Mouse (Mus musculus) cerebellum, adult 9-10 months (tissue): ENCODE measurements around the gene Snrnp48.

ENCODE experiments used
- DNase-seq: peaks from one replicate; pipeline ENCODE4 v3.0.0; 2022

The Snrnp48 gene

DNA sequence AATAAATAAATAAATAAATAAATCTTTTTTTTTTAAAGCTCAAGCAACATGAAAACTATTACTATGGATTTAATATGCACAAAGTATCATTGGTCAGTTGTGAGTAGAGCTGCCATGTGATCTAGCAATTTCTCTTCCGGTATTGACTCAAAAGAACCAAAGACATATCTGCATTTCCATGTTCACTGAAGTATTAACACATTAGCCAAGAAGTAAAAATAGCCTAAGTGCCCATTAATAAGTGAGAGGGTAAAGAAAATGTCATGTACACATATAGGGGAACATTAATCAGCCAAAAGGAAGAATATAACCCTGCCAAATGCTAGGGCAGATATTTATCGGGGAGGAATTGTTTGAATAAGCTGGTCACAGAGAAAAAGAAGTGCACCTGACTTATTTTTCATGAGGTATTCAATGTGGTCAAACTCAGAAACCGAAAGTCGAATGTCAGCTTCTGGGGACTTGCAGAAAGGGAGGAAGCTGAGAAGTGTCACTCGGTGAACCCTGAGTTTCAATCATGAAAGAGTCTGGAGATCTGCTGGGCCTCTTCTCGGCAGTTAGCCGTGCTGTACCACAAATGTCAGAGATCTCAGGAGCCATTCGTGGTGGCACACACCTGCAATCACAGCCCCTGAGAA lies 64.4 kb downstream of the Snrnp48 start:
- no peak for DNase-seq

DNA sequence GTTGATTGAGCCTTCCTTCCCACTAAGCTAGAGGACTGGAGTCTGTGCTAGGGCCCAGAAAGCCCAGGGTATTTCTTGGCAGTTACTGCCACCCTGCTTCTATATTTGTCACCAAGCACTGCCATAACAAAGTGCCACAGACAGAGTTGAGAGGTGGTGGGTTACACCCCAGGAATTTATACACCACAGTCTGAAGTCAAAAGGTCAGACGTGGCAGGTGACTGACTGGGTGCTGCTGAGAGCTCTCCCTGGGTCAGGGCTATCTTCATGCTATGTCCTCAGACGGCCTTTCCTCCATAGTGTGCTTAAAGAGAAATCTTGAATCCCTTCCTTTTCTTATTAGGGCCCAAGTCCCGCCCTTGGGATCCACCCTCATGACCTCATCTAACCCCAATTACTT lies 67.9 kb downstream of the Snrnp48 start:
- DNase-seq, result no peak
